Mouse (Mus musculus) forebrain, embryonic 14.5 days (tissue): ENCODE results near the gene Pip5k1b. TPM values are rescaled to one million over a fixed set of nuclear protein-coding genes. Genes with fewer than 3 reads are reported as not detected.

Experiments used
- ATAC-seq: fragments of 200-750 bp; cut with Nextera tagmentation; 2 replicates; pipeline ENCODE4 v1.8.0; 2017; ENCODE audit warnings: mild to moderate bottlenecking, moderate library complexity
- DNase-seq: peaks from one replicate; pipeline ENCODE4 v3.0.0-alpha.2; 2015; ENCODE audit warnings: low spot score
- H3K27ac ChIP-seq: fragments of 300-500 bp; sonication (generic); 2 replicates; pipeline ENCODE4 v1.5.1; 2014; ENCODE audit warnings: low read depth, mild to moderate bottlenecking, control low read depth, low read length, moderate library complexity
- H3K27me3 ChIP-seq: fragments of 300-500 bp; sonication (generic); replicated peaks from 2 replicates; pipeline ENCODE4 v1.6.1; 2014; ENCODE audit warnings: low read length, control low read depth, mixed read lengths; ENCODE audit not compliant: control insufficient read depth, insufficient read depth
- H3K36me3 ChIP-seq: fragments of 300-500 bp; sonication (generic); 2 replicates; pipeline ENCODE4 v1.6.1; 2014; ENCODE audit warnings: low read length, control low read depth; ENCODE audit not compliant: control insufficient read depth, insufficient read depth
- H3K4me1 ChIP-seq: fragments of 300-500 bp; sonication (generic); 2 replicates; pipeline ENCODE4 v1.6.1; 2014; ENCODE audit warnings: antibody characterized with exemption, low read length, control low read depth; ENCODE audit not compliant: control insufficient read depth, insufficient read depth
- H3K4me2 ChIP-seq: fragments of 300-500 bp; sonication (generic); 2 replicates; pipeline ENCODE4 v1.6.1; 2014; ENCODE audit warnings: mild to moderate bottlenecking, control low read depth, low read length
- H3K4me3 ChIP-seq: fragments of 300-500 bp; sonication (generic); 2 replicates; pipeline ENCODE4 v1.5.1; 2014; ENCODE audit warnings: low read depth, low read length, control low read depth
- H3K9ac ChIP-seq: fragments of 300-500 bp; sonication (generic); 2 replicates; pipeline ENCODE4 v1.6.1; 2014; ENCODE audit warnings: mild to moderate bottlenecking, low read length, control low read depth, moderate library complexity
- H3K9me3 ChIP-seq: fragments of 300-500 bp; sonication (generic); replicated peaks from 2 replicates; pipeline ENCODE4 v1.6.1; 2016; ENCODE audit warnings: low read length, control low read depth, mixed read lengths; ENCODE audit not compliant: control insufficient read depth
- WGBS: fragments of 180-500 bp; shearing (Covaris S2); extraction: QIAGEN DNeasy Blood & Tissue Kit; methylation state at CpG from one replicate; pipeline ENCODE4 v1.1.7; 2014; 5-methylcytosine and 5-hydroxymethylcytosine counted together
- polyA plus RNA-seq: library from polyadenylated mRNA; unstranded; fragments of >200 nt; fragmentation: Nextera tagmentation; extraction: Ambion mirVana; gene quantifications from 2 replicates; pipeline ENCODE4 v1.2.1, GENCODE M21; 2014

Gene Pip5k1b
- polyA plus RNA-seq, 1 experiment from 2014 or later, result 2.1 TPM

GRCm38 (mm10) chr19:24371763-24372640 is 183.7 kb downstream of the Pip5k1b start:
- 9% methylated on average over 19 of the region's 19 CpGs for WGBS
- Histone ChIP-seq H3K36me3 (no peaks in the 10 kb centered on the region), H3K4me2 (peak overlapping the region; percentile 36), H3K27me3 (no peaks in the 10 kb centered on the region), H3K27ac (peak overlapping the region; percentile 44; the same call in 1 of the 2 replicates), H3K4me3 (peak overlapping the region; percentile 3; the same call in 1 of the 2 replicates), H3K9me3 (no peaks in the 10 kb centered on the region), H3K4me1 (peaks cover 8% of the 10 kb centered on the region; the same call in 1 of the 2 replicates), H3K9ac (peak overlapping the region; percentile 13)
- ATAC-seq (peak; percentile 68), DNase-seq (peak; percentile 61)

- Histone ChIP-seq H3K4me1 (peaks cover 8% of the 10 kb centered on the region; the same call in 1 of the 2 replicates), H3K27ac (no peak overlapping the region), H3K36me3 (no peaks in the 10 kb centered on the region), H3K27me3 (no peaks in the 10 kb centered on the region), H3K9ac (no peak overlapping the region), H3K4me3 (no peak overlapping the region), H3K4me2 (no peak overlapping the region), H3K9me3 (no peaks in the 10 kb centered on the region)
- ATAC-seq (no peak), DNase-seq (no peak)
- 84% methylated on average over 6 of the region's 6 CpGs for WGBS
Observed at GRCm38 (mm10) chr19:24368419-24368818, 187.3 kb downstream of the Pip5k1b start.

- Histone ChIP-seq H3K4me3 (no peak overlapping the region), H3K27me3 (no peaks in the 10 kb centered on the region), H3K4me2 (no peak overlapping the region), H3K9me3 (no peaks in the 10 kb centered on the region), H3K36me3 (no peaks in the 10 kb centered on the region), H3K4me1 (peaks cover 8% of the 10 kb centered on the region; the same call in 1 of the 2 replicates), H3K27ac (no peak overlapping the region), H3K9ac (no peak overlapping the region)
- DNase-seq (no peak), ATAC-seq (no peak)
- 72% methylated on average over 4 of the region's 4 CpGs for WGBS
Observed at GRCm38 (mm10) chr19:24367722-24368121, 187.9 kb downstream of the Pip5k1b start.

GRCm38 (mm10) chr19:24366747-24367146 is 188.9 kb downstream of the Pip5k1b start:
- DNase-seq (no peak), ATAC-seq (no peak)
- H3K4me1 ChIP-seq, result peaks cover 2% of the 10 kb centered on the region; the same call in 1 of the 2 replicates
- H3K4me3 ChIP-seq, result no peak overlapping the region
- H3K9me3 ChIP-seq, result no peaks in the 10 kb centered on the region
- no peak overlapping the region for H3K27ac ChIP-seq
- no peak overlapping the region for H3K9ac ChIP-seq
- no peak overlapping the region for H3K4me2 ChIP-seq
- no peaks in the 10 kb centered on the region for H3K27me3 ChIP-seq
- WGBS, result 72% methylated on average over 1 of the region's 1 CpGs
- H3K36me3 ChIP-seq, result no peaks in the 10 kb centered on the region

GRCm38 (mm10) chr19:24362626-24363321 is 192.9 kb downstream of the Pip5k1b start:
- ATAC-seq (no peak), DNase-seq (no peak)
- no peak overlapping the region for H3K4me3 ChIP-seq
- WGBS, result 72% methylated on average over 8 of the region's 8 CpGs
- no peaks in the 10 kb centered on the region for H3K9me3 ChIP-seq
- no peak overlapping the region for H3K4me2 ChIP-seq
- no peaks in the 10 kb centered on the region for H3K27me3 ChIP-seq
- no peak overlapping the region for H3K9ac ChIP-seq
- peaks cover 4% of the 10 kb centered on the region; the same call in 1 of the 2 replicates for H3K4me1 ChIP-seq
- H3K27ac ChIP-seq, result no peak overlapping the region
- no peaks in the 10 kb centered on the region for H3K36me3 ChIP-seq

GRCm38 (mm10) chr19:24359270-24359669 is 196.4 kb downstream of the Pip5k1b start:
- H3K9ac ChIP-seq, result no peak overlapping the region
- ATAC-seq, result no peak
- H3K4me3 ChIP-seq, result no peak overlapping the region
- no peak overlapping the region for H3K4me2 ChIP-seq
- peaks cover 4% of the 10 kb centered on the region; the same call in 1 of the 2 replicates for H3K4me1 ChIP-seq
- no peaks in the 10 kb centered on the region for H3K36me3 ChIP-seq
- no peak for DNase-seq
- WGBS, result 84% methylated on average over 9 of the region's 9 CpGs
- no peak overlapping the region for H3K27ac ChIP-seq
- H3K9me3 ChIP-seq, result no peaks in the 10 kb centered on the region
- no peaks in the 10 kb centered on the region for H3K27me3 ChIP-seq

- Histone ChIP-seq H3K36me3 (no peaks in the 10 kb centered on the region), H3K4me2 (no peak overlapping the region), H3K4me3 (no peak overlapping the region), H3K9me3 (no peaks in the 10 kb centered on the region), H3K4me1 (no peaks in the 10 kb centered on the region), H3K9ac (no peak overlapping the region), H3K27me3 (no peaks in the 10 kb centered on the region), H3K27ac (no peak overlapping the region)
- 64% methylated on average over 5 of the region's 5 CpGs for WGBS
- ATAC-seq (no peak), DNase-seq (no peak)
Observed at GRCm38 (mm10) chr19:24352298-24352959, 203.2 kb downstream of the Pip5k1b start.

- no peaks in the 10 kb centered on the region for H3K36me3 ChIP-seq
- no peak for DNase-seq
- H3K4me3 ChIP-seq, result no peak overlapping the region
- no peaks in the 10 kb centered on the region for H3K4me1 ChIP-seq
- 91% methylated on average over 8 of the region's 8 CpGs for WGBS
- no peaks in the 10 kb centered on the region for H3K27me3 ChIP-seq
- H3K4me2 ChIP-seq, result no peak overlapping the region
- no peak overlapping the region for H3K27ac ChIP-seq
- H3K9ac ChIP-seq, result no peak overlapping the region
- no peaks in the 10 kb centered on the region for H3K9me3 ChIP-seq
- ATAC-seq, result no peak
Observed at GRCm38 (mm10) chr19:24344501-24344900, 211.2 kb downstream of the Pip5k1b start.
